Mouse (Mus musculus): ENCODE measurements around the gene Pck2.

GRCm38 (mm10) chr14:55571760-55572159 lies 31.7 kb downstream of the Pck2 start:
- TF ChIP-seq TCF3 (IDR thresholded peaks at IDR 0.05; ENCODE audit: insufficient read length, low read depth): no peak
- no peak for TF ChIP-seq POLR2AphosphoS2 (IDR thresholded peaks at IDR 0.05; ENCODE audit: insufficient read length, low read depth)
- no peak for TF ChIP-seq MYOD1 (IDR thresholded peaks at IDR 0.05; ENCODE audit: control insufficient read depth in 1 of 3, insufficient read length in 2 of 3, low read depth in 2 of 3)
- TF ChIP-seq MAX (IDR thresholded peaks at IDR 0.05; ENCODE audit: low read depth): no peak
- TF ChIP-seq POLR2A (IDR thresholded peaks at IDR 0.05; ENCODE audit: insufficient read length, low read depth): no peak

Data from myocyte (in vitro differentiated cells).